Mouse (Mus musculus): ENCODE measurements at regions not wholly inside any gene's neighbourhood (a gene's known extent, or its start where the extent isn't known, plus 50 kb on each side); places are given as distances from the start of the nearest gene placed in this dataset.

DNA sequence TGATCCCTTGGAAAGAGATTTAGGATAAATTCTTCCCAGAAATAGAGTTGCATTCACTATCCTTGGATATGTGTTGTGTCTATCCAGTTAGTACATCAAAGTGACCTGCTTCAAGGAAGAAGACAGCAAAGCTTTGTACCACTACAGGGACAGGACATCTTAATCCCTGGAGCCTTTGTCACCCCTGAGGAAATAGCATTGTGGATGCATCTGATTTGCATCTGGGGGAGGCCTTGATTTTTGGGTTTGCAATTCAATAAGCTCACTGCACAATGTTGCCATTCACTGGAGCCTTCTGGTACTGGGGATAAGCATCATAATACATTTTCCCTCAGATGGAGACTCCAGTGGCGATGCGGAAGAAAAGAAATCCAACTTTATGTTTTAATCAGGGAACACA, 229.2 kb upstream of the Dcn start:
- no peak for DNase-seq

GRCm38 (mm10) chr10:97265959-97266517, 213.4 kb upstream of the Dcn start:
- DNase-seq = no peak

DNA sequence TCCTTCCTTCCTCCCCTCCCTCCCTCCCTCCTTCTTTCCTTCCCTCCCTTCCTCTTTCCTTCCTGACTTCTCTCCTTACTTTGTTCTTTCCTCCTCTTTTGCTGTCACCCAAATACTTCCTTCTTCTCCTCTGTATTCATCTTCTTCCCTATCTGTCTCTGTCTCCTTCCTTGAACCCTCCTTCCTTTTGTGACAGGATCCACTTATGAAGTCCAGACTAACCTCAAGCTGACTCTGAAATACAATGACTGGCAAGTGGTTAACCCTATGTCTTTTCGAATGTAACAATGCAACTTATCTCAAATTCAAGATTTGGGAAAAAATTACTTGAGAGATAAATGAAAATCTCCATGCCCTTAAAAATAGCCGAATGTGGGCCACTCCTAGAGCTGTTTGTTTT, 197.0 kb upstream of the Dcn start:
- no peak for DNase-seq

DNA sequence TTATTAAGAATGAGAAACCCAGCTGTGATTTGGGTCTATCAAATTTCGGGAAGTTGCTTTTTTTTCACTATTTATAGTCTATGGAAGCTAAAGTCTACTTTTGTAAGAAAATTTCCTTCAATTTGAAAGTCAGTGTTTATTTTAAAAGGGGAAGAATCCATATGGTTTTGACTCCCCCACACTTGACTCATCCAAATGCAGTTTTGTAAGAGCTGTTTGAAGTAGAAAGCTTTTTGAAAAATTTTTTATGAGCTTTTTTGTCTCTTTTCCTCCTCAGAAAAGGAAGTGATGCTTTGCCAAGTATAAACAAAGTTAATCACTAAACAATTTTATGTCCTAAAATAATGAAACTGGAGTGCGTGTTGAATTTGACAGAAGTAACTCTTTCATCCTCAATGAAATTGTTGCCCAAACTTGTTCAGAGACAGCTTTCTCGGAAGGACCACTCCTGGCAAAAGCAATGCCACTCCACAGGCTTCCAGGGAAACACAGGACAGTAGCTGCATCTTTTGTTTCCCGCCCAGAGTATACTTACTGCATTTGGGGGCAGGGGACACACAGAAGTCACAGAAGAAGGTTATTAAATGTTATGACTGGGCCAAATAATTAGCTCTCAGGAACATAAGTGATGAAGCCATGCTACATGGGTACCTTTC, 196.4 kb upstream of the Dcn start:
- DNase-seq = no peak

GRCm38 (mm10) chr10:97304791-97305355, 174.5 kb upstream of the Dcn start:
- no peak for DNase-seq

GRCm38 (mm10) chr10:97309580-97309979, 169.8 kb upstream of the Dcn start:
- DNase-seq = no peak

- no peak for DNase-seq
Observed at GRCm38 (mm10) chr10:97312509-97312908, 166.9 kb upstream of the Dcn start.

DNA sequence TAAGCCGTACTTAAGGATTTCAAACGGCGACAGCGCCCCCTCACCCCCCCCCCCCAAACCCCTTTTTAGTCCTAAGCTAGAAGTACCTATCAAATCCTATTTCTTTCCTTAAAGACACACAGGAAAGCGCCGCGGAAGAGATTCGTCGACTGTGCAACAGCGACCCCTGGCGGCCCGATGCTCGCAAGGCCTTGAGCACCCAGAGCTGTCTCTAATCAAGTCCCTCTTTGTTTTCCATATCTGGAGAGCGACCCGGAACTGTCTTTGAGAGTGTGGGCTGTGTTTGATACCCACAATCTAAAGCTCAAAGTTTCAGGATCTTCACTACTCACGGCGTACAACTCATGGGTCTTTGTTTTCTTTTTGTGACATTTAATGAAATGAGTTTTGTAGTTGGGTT, 166.4 kb upstream of the Dcn start:
- DNase-seq = peak; percentile 96

DNA sequence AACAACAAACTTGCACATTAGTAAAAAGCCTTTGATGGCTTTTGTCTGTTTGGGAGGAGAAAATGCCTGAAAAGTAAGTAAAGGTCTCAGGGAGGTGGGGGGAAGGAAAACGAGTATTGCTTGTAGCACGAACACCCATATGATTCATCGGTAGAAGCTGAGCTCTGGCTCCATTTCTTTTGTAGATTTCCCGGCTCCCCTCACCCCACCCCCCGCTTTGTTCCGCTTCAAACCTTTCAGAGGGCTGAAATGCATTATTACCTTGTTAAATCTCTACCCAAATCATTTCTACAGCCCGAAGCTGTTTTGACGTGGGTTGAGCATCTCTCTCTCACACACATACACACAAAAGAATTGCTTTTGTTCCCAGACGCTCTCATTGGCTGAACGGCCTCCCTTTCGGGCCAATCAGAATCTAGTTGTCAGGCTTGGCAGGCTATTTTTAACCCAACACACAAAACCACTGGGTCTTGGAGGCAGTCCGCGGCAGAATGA, 166.0 kb upstream of the Dcn start:
- DNase-seq = peak; percentile 79

- DNase-seq = no peak
Observed at GRCm38 (mm10) chr10:97332639-97333038, 146.8 kb upstream of the Dcn start.

- no peak for DNase-seq
Observed at GRCm38 (mm10) chr10:97334044-97334443, 145.4 kb upstream of the Dcn start.

- no peak for DNase-seq
Observed at GRCm38 (mm10) chr10:97334606-97335150, 144.7 kb upstream of the Dcn start.

DNA sequence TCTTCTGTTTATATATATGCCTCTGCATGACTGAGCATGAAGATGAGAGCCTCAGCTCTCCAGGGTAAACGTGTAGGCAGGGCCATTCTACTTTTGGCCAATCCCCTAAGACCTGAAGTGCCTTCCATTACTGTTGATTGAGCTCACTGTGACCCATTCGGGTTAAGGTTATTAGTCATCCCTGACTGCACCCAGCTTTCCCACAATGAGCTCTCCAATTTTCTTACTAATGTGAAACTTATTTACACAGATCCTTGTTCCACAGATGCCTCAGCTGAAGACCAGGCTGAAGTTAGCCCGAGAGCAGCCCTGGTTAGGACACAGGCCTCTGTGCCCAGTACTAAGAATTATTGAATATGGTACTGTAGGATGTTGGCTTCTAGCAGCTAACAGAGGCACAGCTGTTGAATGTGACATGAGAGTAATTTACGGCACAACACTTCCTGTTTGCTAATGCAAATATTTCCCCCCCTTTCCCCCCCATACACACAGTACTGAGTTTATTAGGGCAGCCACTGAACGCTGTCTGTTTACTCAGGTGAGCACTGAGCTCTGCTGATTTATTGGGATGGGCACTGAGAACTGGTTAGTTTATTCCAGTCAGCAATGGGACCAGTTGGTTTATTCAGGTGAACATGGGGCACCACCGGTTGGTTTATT, 141.2 kb upstream of the Dcn start:
- DNase-seq = no peak

DNA sequence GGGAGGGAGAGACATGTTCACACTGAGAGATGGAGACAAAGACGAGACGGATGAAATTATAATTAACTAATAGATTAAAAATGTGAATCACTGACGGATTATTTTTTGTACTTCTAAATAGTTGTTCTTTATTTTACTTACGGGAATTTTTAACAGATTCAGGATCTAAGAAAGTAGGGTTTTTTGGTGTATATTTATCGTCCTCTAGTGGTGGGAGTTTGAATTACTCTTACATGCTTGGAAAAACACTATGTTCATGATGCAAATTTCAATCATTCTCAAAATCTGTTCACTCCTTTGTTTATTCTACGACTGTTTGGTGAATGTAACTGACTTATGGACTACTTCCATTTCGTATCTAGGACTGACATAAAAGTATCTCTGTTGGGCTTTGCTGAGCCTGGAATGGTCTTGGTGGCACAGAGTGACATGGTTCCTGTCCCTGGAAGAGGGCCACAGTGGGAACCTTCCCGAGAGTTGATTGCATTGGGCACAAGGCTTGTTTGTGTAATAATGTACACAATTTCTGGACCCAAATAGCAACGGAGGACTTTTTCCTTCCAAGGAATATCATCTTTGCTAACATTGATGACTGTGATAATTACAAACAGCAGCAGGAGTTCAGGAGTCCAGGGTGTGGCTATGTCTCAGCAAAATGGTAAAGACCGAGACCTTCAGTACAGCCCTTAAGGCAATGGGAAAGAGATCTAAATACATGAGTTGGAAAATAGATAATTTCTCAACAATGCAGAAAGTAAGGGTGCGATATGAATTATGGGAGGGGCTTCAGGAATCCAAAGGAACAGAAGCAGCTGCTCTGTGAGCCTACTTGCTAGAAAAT, 139.3 kb upstream of the Dcn start:
- DNase-seq = no peak

DNA sequence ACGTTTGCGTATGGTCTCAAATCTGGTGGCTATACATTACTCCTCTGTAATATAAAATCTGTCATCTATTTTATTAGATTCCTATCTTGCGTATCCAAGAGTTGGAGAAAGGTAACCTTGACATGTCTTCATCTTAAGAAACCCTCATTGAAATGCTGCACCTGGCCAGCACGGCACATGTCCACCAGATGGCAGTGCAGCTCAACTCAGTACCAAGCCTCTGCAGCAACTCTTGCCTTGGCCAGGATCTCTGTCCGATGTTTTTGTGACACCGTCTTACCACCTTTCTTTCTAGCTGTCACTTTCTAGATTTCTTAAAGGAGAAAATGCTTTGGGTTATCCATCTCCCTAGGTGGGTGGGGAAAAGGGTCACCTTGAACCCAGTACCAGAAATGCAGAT, 134.1 kb upstream of the Dcn start:
- peak; percentile 79 for DNase-seq

DNA sequence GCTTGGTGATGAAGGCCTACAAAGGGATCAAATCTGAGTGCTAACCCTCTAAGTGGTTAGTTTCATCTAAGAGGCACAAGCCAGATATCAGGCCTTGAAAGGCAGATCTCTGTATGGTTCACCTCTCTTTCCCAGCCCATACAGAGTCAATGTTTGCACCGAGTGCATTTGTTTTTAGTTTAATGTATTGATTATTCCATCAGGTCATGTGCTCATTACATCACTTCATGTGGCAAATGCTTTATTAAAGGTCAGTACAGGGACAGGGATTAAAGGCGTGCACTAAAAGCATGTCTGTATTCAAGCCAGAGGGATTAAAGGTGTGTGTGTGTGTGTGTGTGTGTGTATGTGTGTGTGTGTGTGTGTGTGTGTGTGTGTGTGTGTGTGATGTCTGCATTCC, 132.5 kb upstream of the Dcn start:
- no peak for DNase-seq

DNA sequence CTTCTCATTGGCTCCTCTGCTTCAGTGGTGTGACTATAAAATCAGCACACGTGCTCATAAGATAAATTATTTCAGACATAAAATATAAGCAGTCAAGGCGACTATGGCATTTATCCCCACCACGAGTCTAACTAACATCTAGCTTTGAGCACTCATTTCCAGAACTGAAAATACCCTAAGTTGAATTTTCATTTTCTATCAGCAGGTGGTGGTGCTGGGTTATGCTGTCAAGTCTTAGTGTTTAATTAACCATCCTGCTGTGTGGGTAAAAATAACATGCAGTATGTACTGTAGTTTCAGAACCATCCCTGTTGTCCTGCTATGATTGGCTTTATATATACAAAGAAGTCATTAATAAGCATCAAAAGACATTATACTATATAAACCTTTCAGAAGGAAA, 110.8 kb upstream of the Dcn start:
- no peak for DNase-seq

GRCm38 (mm10) chr10:97375824-97376223, 103.6 kb upstream of the Dcn start:
- DNase-seq = peak; percentile 34

DNA sequence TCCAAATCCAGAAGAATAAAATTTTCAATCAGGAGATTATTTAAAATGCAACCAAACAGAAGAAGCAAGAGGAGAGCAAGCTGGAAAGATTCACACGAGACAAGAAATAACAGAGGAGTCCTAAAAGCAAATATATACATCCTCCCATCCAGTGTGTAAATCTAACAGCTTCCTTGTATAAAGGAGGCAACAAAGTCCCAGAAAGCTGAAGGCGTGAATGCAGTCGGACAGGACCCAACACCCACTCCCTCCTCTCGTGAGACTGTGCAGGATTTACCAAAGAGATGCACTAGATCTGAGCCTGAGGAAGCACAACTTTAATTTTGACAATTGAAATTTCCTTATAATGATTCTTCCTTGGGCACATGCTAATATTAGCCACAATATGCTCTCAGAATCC, 103.0 kb upstream of the Dcn start:
- no peak for DNase-seq

DNA sequence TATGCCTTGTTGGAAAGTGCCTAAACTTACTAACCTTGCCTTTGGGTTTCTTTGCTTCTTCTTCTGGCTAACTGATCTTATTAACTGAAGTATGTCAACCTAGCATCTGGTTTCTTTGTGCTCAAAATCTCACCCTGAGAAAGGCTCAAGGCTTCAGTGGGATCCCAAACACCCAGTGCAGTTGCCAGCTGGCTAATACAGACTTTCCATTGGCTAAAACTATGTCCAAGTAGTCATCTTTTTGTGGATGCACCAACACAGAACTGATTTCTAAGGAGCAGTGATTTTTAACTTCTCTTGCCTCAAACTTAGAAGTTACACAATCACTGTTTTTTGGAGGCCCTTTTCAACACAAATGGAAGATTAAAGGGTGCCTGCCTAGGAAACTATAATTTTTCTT, 97.8 kb upstream of the Dcn start:
- no peak for DNase-seq

DNA sequence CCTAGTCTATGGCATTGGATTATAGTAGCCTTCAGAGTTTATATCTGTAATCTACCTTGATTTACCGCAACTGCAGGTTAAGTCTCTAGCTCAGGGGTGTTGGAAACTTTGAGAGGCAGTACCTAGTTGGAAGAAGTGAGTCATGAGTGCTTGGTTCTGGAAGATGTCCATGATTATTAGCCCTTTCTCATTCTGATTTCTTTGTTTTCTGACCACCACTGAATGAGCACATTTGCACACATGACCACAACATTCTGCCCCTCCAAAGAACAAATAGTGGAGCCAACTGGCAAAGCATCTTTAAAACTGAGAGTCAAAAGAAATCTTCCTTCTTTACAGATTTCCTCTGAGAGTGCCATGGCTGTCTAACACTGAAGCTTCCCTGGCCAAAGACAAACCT, 95.5 kb upstream of the Dcn start:
- no peak for DNase-seq

GRCm38 (mm10) chr10:97387196-97387876, 92.1 kb upstream of the Dcn start:
- no peak for DNase-seq
